Mouse (Mus musculus) layer of hippocampus, adult 18-20 months (tissue): ENCODE results near the gene Polr3c. TPM values are rescaled to one million over a fixed set of nuclear protein-coding genes. Genes with fewer than 3 reads are reported as not detected.
A peak's percentile ranks its signal among the peaks of the same experiment; 100 is the strongest.
"Not testable (repeated sequence)": the region's sequence is repeated elsewhere in the genome, so short reads cannot be mapped to it uniquely, and the experiment has no call there.

Source experiments
- DNase-seq, 2 experiments: peaks; one replicate each; pipeline ENCODE4 v3.0.0; 2022; ENCODE audit warnings: low spot score in 2 of 2
- total RNA-seq, 2 experiments: library from RNA; stranded (reverse); gene quantifications; 2 replicates each; pipeline ENCODE4 v1.2.3; 2021

The Polr3c gene
- total RNA-seq, 2 experiments from 2014 or later: 20.7 to 22.5 TPM

- DNase-seq: no peak
These were observed 48.2 kb downstream of the Polr3c start for GRCm38 (mm10) chr3:96679159-96679674.

GRCm38 (mm10) chr3:96678456-96678855 is 49.0 kb downstream of the Polr3c start:
- DNase-seq: no peak

GRCm38 (mm10) chr3:96675690-96676089 is 51.7 kb downstream of the Polr3c start:
- no peak for DNase-seq

GRCm38 (mm10) chr3:96675171-96675570 is 52.3 kb downstream of the Polr3c start:
- no peak for DNase-seq

- DNase-seq: no peak
These were observed 53.0 kb downstream of the Polr3c start for GRCm38 (mm10) chr3:96674442-96674841.

GRCm38 (mm10) chr3:96673514-96673913 is 53.9 kb downstream of the Polr3c start:
- DNase-seq: no peak

GRCm38 (mm10) chr3:96671519-96671918 is 55.9 kb downstream of the Polr3c start:
- DNase-seq: no peak

- peak; percentile 50 to 70 for DNase-seq
These were observed 57.5 kb downstream of the Polr3c start, which contains the start of gene Ankrd35 for GRCm38 (mm10) chr3:96669727-96670468. TSS of gene Ankrd35 (plus strand) at chr3:96670131.

GRCm38 (mm10) chr3:96668424-96669067 is 58.9 kb downstream of the Polr3c start:
- DNase-seq: no peak

- DNase-seq: no peak
These were observed 60.1 kb downstream of the Polr3c start for GRCm38 (mm10) chr3:96667316-96667715.

- DNase-seq: no peak
These were observed 60.5 kb downstream of the Polr3c start for GRCm38 (mm10) chr3:96666916-96667315.

GRCm38 (mm10) chr3:96665732-96666363 is 61.6 kb downstream of the Polr3c start:
- DNase-seq: not testable (repeated sequence)

GRCm38 (mm10) chr3:96663432-96664239 is 63.8 kb downstream of the Polr3c start:
- peak; percentile 83 to 94 for DNase-seq

GRCm38 (mm10) chr3:96662731-96663316 is 64.6 kb downstream of the Polr3c start:
- DNase-seq: no peak

Other genes starting within 250 kb of the Polr3c start
- under 1 TPM; 0.25 to 0.30 TPM for gene Hfe2, start 202.5 kb downstream of the Polr3c start, total RNA-seq
- 10 to 100 TPM; 28.1 to 34.8 TPM for gene Txnip, start 169.7 kb downstream of the Polr3c start, total RNA-seq
- not detected for gene Gm16253, start 150.6 kb downstream of the Polr3c start, total RNA-seq
- gene Polr3gl, start 133.4 kb downstream of the Polr3c start, total RNA-seq: 10 to 100 TPM; 28.7 to 31.6 TPM
- gene Ankrd34a, start 131.0 kb downstream of the Polr3c start, total RNA-seq: 10 to 100 TPM; 55.7 to 56.8 TPM
- 10 to 100 TPM; 30.9 to 33.0 TPM for gene Lix1l, start 126.5 kb downstream of the Polr3c start, total RNA-seq
- 10 to 100 TPM; 48.7 to 52.2 TPM for gene Rbm8a, start 97.7 kb downstream of the Polr3c start, total RNA-seq
- gene Pex11b, start 92.3 kb downstream of the Polr3c start, total RNA-seq: 10 to 100 TPM; 53.0 to 54.2 TPM
- gene Gm42957, start 92.2 kb downstream of the Polr3c start, total RNA-seq: under 1 TPM; 0.66 to 0.74 TPM
- 1 to 10 TPM; 2.3 to 3.1 TPM for gene Itga10, start 82.0 kb downstream of the Polr3c start, total RNA-seq
- 1 to 10 TPM; 5.5 to 6.9 TPM for gene Ankrd35, start 57.5 kb downstream of the Polr3c start, total RNA-seq
- gene Pias3, start 31.2 kb downstream of the Polr3c start, total RNA-seq: 10 to 100 TPM; 28.9 to 31.5 TPM
- 10 to 100 TPM; 11.4 to 17.9 TPM for gene Nudt17, start 19.1 kb downstream of the Polr3c start, total RNA-seq
- gene Rnf115, start within 50 bp of the Polr3c start, total RNA-seq: 10 to 100 TPM; 61.6 to 62.0 TPM
- gene Pdzk1, start 101.7 kb upstream of the Polr3c start, total RNA-seq: under 1 TPM; 0.46 to 0.50 TPM
- not detected for gene Cd160, start 101.7 kb upstream of the Polr3c start, total RNA-seq
- under 1 TPM; 0.53 to 0.69 TPM for gene Gja5, start 177.1 kb upstream of the Polr3c start, total RNA-seq
- gene Gpr89, start 177.7 kb upstream of the Polr3c start, total RNA-seq: 10 to 100 TPM; 42.7 to 43.4 TPM
- not detected for gene Gja8, start 198.4 kb upstream of the Polr3c start, total RNA-seq